Mouse (Mus musculus) adrenal gland, adult (tissue): ENCODE measurements around the gene Osr1.

Source experiments
- DNase-seq, 2 experiments: peaks; one replicate each; pipeline ENCODE4 v3.0.0; 2022 to 2023; ENCODE audit warnings: low spot score in 1 of 2; ENCODE audit not compliant: inconsistent age in 2 of 2

Osr1 gene

GRCm38 (mm10) chr12:9569971-9570370, at the start of gene Osr1:
Gene Osr1, plus strand, starts transcription at chr12:9570116.
- peak; percentile 44 to 83 for DNase-seq

GRCm38 (mm10) chr12:9550328-9550727, 19.6 kb upstream of the Osr1 start:
- DNase-seq = no peak

- DNase-seq = no peak
These were observed 5.0 kb upstream of the Osr1 start for GRCm38 (mm10) chr12:9564956-9565355.

- DNase-seq = peak in 1 of 2 experiments; percentile 51
These were observed 630 bp downstream of the Osr1 start for GRCm38 (mm10) chr12:9570496-9570995.

- no peak for DNase-seq
These were observed 1.5 kb downstream of the Osr1 start for GRCm38 (mm10) chr12:9571276-9571940.

GRCm38 (mm10) chr12:9572022-9572421, 2.1 kb downstream of the Osr1 start:
- no peak for DNase-seq

GRCm38 (mm10) chr12:9573682-9574081, 3.8 kb downstream of the Osr1 start:
- no peak for DNase-seq

GRCm38 (mm10) chr12:9574244-9574871, 4.4 kb downstream of the Osr1 start:
- peak in 1 of 2 experiments; percentile 54 for DNase-seq

GRCm38 (mm10) chr12:9575158-9576042, 5.5 kb downstream of the Osr1 start:
- DNase-seq = peak in 1 of 2 experiments; percentile 20

GRCm38 (mm10) chr12:9576043-9576538, 6.2 kb downstream of the Osr1 start:
- peak in 1 of 2 experiments; percentile 21 for DNase-seq

GRCm38 (mm10) chr12:9577610-9578009, 7.7 kb downstream of the Osr1 start:
- DNase-seq = no peak

GRCm38 (mm10) chr12:9578591-9578990, 8.7 kb downstream of the Osr1 start:
- DNase-seq = no peak

GRCm38 (mm10) chr12:9579301-9580030, 9.6 kb downstream of the Osr1 start:
- no peak for DNase-seq

- DNase-seq = peak in 1 of 2 experiments; percentile 42
These were observed 10.4 kb downstream of the Osr1 start for GRCm38 (mm10) chr12:9580041-9580905.

GRCm38 (mm10) chr12:9581011-9581410, 11.1 kb downstream of the Osr1 start:
- DNase-seq = peak in 1 of 2 experiments; percentile 25

- DNase-seq = no peak
These were observed 11.6 kb downstream of the Osr1 start for GRCm38 (mm10) chr12:9581506-9581905.

- DNase-seq = no peak
These were observed 12.5 kb downstream of the Osr1 start for GRCm38 (mm10) chr12:9582248-9582995.

- no peak for DNase-seq
These were observed 13.5 kb downstream of the Osr1 start for GRCm38 (mm10) chr12:9583380-9583779.
